Mouse (Mus musculus): ENCODE data around the gene Muc1.

DNA sequence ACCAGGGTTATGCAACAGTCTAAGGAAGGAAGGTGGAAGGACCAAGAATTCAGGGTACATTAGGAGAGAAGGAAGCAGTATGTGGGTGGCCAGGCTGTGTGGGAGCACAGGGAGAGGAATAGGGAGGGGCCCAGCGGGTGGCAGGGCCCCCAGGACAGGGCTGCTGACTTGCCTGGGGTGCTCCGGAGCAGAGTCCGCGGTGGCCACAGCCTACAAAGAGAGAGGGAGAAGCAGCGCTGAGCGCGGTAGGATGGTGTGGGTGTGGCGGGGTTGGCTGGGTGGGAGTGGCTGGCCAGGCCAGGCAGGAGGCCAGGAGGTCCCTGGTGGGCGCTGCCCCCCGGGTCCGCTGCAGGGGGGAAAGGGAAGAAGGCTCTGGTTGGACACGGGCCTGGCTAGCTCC lies 9.6 kb downstream of the Muc1 start:
- TF ChIP-seq RCOR1 (conservative IDR thresholded peaks at IDR 0.05; ENCODE audit: low read depth, low read length) (no peak), CTCF (conservative IDR thresholded peaks at IDR 0.05 in 1 of 2, IDR thresholded peaks at IDR 0.05 in 1 of 2; ENCODE audit: low read depth in 2 of 2, low read length in 2 of 2) (no peak), POLR2A (IDR thresholded peaks at IDR 0.05; ENCODE audit: low read depth, low read length) (no peak), ELF1 (IDR thresholded peaks at IDR 0.05; ENCODE audit: low read depth, low read length) (no peak), SMC3 (IDR thresholded peaks at IDR 0.05; ENCODE audit: low read depth, low read length) (no peak), KAT2A (IDR thresholded peaks at IDR 0.05; ENCODE audit: insufficient replicate concordance, low read length) (no peak), EP300 (IDR thresholded peaks at IDR 0.05; ENCODE audit: low read length) (no peak), TCF12 (IDR thresholded peaks at IDR 0.05; ENCODE audit: low read depth, low read length) (no peak), JUND (conservative IDR thresholded peaks at IDR 0.05; ENCODE audit: low read depth, low read length) (no peak), MEF2A (IDR thresholded peaks at IDR 0.05; ENCODE audit: borderline replicate concordance, low read depth, low read length) (no peak), RAD21 (IDR thresholded peaks at IDR 0.05; ENCODE audit: low read depth, low read length) (no peak), NRF1 (IDR thresholded peaks at IDR 0.05; ENCODE audit: low read depth, low read length) (no peak), CHD2 (IDR thresholded peaks at IDR 0.05; ENCODE audit: low read length) (no peak)
